ENCODE assay signal across 8 mouse cellular contexts in the genomic region with DNA sequence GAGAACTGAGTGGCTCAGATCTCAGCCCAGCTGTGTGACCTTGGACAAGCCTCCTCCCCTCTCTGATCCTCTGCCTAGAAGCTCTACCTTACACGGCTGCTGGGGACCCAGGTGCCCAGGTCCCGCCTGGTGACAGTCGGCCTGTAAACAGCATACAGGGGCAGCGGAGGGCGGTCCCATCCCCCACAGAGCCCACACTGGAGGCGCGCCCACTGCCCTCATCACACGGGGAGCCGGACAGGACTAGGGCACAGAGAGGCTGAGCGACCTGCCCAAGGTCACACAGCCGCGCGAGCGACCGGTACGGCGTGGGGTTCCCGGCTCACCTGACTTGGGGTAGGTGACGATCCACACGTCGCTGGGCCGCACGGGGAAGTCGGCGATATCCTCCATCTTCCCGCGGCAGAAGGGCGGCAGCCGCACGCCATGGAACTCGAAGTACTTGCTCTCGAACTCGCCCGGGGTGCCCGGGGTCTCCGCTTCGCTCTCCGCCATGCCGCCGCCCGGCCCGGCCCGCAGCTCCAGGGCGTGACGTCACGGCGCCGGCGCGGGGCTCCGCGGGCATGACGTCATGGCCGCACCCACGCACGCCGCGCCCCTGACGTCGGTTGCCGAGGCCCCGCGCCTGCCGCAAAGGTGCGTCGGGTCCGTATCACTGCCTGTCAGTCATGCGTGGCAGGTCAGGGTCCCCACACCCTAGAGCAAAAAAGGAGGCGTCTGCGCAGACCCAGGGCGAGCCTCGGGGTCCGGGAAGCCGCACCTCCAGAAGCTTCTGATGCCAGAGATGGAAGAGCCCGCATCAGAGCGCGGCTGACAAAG. TPM values are rescaled to one million over a fixed set of nuclear protein-coding genes. Genes with fewer than 3 reads are reported as not detected.
A peak's percentile ranks its signal among the peaks of the same experiment; 100 is the strongest.
DNase-seq lines count a peak whose midpoint lies in the region; ATAC-seq and TF ChIP-seq lines count a peak whose summit lies in the region.

A gene (minus strand): TSS at position 650 of the 819 bp plus-strand sequence.

- peaks cover 20% of the 10 kb centered on the region for H3K27me3 ChIP-seq in kidney, postnatal 0 days (ENCODE audit: insufficient read depth, low read length)
- H3K27me3 ChIP-seq in forebrain, embryonic 13.5 days: peaks cover 44% of the 10 kb centered on the region
- peaks cover 4% of the 10 kb centered on the region; the same call in 1 of the 2 replicates for H3K27me3 ChIP-seq in midbrain, embryonic 14.5 days (ENCODE audit: control insufficient read depth, insufficient read depth, low read length)

- H3K4me2 ChIP-seq in kidney, postnatal 0 days (ENCODE audit: low read length): peak within 1 kb of the TSS; percentile 65
- peak within 1 kb of the TSS; percentile 84 for H3K4me2 ChIP-seq in forebrain, embryonic 13.5 days
- peak within 1 kb of the TSS; percentile 79 for H3K4me2 ChIP-seq in midbrain, embryonic 14.5 days (ENCODE audit: low read length)

- no peak for DNase-seq in kidney, postnatal 0 days (ENCODE audit: low spot score)
- DNase-seq in kidney, postnatal 25 days: no peak
- DNase-seq in layer of hippocampus, postnatal 14 days (ENCODE audit: low spot score in 2 of 2): peak; percentile 53 to 70
- DNase-seq in midbrain, embryonic 14.5 days: peak; percentile 89
- DNase-seq in urinary bladder, postnatal 10 days (ENCODE audit: low spot score): no peak

- H3K36me3 ChIP-seq in kidney, postnatal 0 days (ENCODE audit: insufficient read depth, low read length): no peaks in the 10 kb centered on the region
- no peaks in the 10 kb centered on the region for H3K36me3 ChIP-seq in forebrain, embryonic 13.5 days (ENCODE audit: poor library complexity, severe bottlenecking)
- no peaks in the 10 kb centered on the region for H3K36me3 ChIP-seq in midbrain, embryonic 14.5 days (ENCODE audit: control insufficient read depth, insufficient read depth, low read length)

- TF ChIP-seq CTCF in kidney, postnatal 0 days (IDR thresholded peaks at IDR 0.05; ENCODE audit: low read depth): no peak

- no peak within 1 kb of the TSS for H3K27ac ChIP-seq in kidney, postnatal 0 days
- H3K27ac ChIP-seq in forebrain, embryonic 13.5 days: no peak within 1 kb of the TSS
- peak within 1 kb of the TSS; percentile 60 for H3K27ac ChIP-seq in midbrain, embryonic 14.5 days (replicated peaks; ENCODE audit: low read depth, low read length)

- under 1% methylated on average over 77 of the region's 77 CpGs for WGBS in kidney, postnatal 0 days
- under 1% methylated on average over 77 of the region's 77 CpGs for WGBS in forebrain, embryonic 13.5 days
- WGBS in midbrain, embryonic 14.5 days: under 1% methylated on average over 77 of the region's 77 CpGs

- ATAC-seq in kidney, postnatal 0 days (replicated peaks; ENCODE audit: low FRiP score, low read depth): no peak
- ATAC-seq in cerebellum, adult (ENCODE audit: insufficient number of reproducible peaks, low FRiP score, low TSS enrichment): peak; percentile 70
- peak; percentile 79 for ATAC-seq in forebrain, embryonic 13.5 days
- peak; percentile 69 for ATAC-seq in midbrain, embryonic 14.5 days (ENCODE audit: low FRiP score, low TSS enrichment)
- no peak for ATAC-seq in activated CD4-positive, CD25-positive, alpha-beta regulatory T cell, adult 4 months

- peak within 1 kb of the TSS; percentile 39 for H3K4me3 ChIP-seq in kidney, postnatal 0 days (replicated peaks; ENCODE audit: low read depth, low read length)
- peak within 1 kb of the TSS; percentile 63 for H3K4me3 ChIP-seq in forebrain, embryonic 13.5 days
- H3K4me3 ChIP-seq in midbrain, embryonic 14.5 days (replicated peaks; ENCODE audit: low read depth, low read length): peak within 1 kb of the TSS; percentile 60

- H3K4me1 ChIP-seq in kidney, postnatal 0 days (replicated peaks; ENCODE audit: insufficient read depth, low read length): peaks cover 7% of the 10 kb centered on the region; the same call in 1 of the 2 replicates
- H3K4me1 ChIP-seq in forebrain, embryonic 13.5 days: peaks cover 24% of the 10 kb centered on the region
- H3K4me1 ChIP-seq in midbrain, embryonic 14.5 days (ENCODE audit: control insufficient read depth, insufficient read depth, low read length): peaks cover 17% of the 10 kb centered on the region

- no peaks in the 10 kb centered on the region for H3K9me3 ChIP-seq in kidney, postnatal 0 days (replicated peaks; ENCODE audit: low read length)
- no peaks in the 10 kb centered on the region for H3K9me3 ChIP-seq in forebrain, embryonic 13.5 days (replicated peaks)
- no peaks in the 10 kb centered on the region for H3K9me3 ChIP-seq in midbrain, embryonic 14.5 days (ENCODE audit: control insufficient read depth, low read length)

- H3K9ac ChIP-seq in kidney, postnatal 0 days (ENCODE audit: low read depth, low read length): no peak within 1 kb of the TSS
- peak within 1 kb of the TSS; percentile 73 for H3K9ac ChIP-seq in forebrain, embryonic 13.5 days
- peak within 1 kb of the TSS; percentile 65 for H3K9ac ChIP-seq in midbrain, embryonic 14.5 days (replicated peaks; ENCODE audit: low read length)

RNA-seq across cellular contexts. Expression of the gene that starts here (rescaled TPM):
- 0.34 and 0.52 TPM in 2 replicates for polyA plus RNA-seq in kidney, postnatal 0 days (2015; fragmentation: Nextera tagmentation; extraction: Ambion mirVana)
- 40.3 and 43.3 TPM in 2 replicates for polyA plus RNA-seq in forebrain, embryonic 13.5 days (2015; fragmentation: Nextera tagmentation; extraction: Ambion mirVana)
- 100 to 1,000 TPM; 339 to 348 TPM for total RNA-seq in layer of hippocampus, postnatal 14 days (2021)
- polyA plus RNA-seq in midbrain, embryonic 14.5 days (2014; fragmentation: Nextera tagmentation; extraction: Ambion mirVana): 42.5 and 55.0 TPM in 2 replicates
- polyA plus RNA-seq in activated CD4-positive, CD25-positive, alpha-beta regulatory T cell, adult 4 months (2017; shearing (Covaris generic)): not detected

Comparison
In these comparisons a context has a peak if more than half of its experiments do, and no peak if none do; other contexts are left out.
1. RNA of the gene that starts here (polyA plus RNA-seq): 42.5 to 55.0 TPM in midbrain, embryonic 14.5 days and 40.3 to 43.3 TPM in forebrain, embryonic 13.5 days; 0.34 to 0.52 TPM in kidney, postnatal 0 days and not detected in activated CD4-positive, CD25-positive, alpha-beta regulatory T cell, adult 4 months; every median in the first group is over 10 times any median in the second.
2. ATAC-seq: peak in cerebellum, adult (single experiment), forebrain, embryonic 13.5 days (single experiment) and midbrain, embryonic 14.5 days (single experiment); none in kidney, postnatal 0 days (single experiment) and activated CD4-positive, CD25-positive, alpha-beta regulatory T cell, adult 4 months (single experiment).
3. DNase-seq: peak in layer of hippocampus, postnatal 14 days (2 of 2) and midbrain, embryonic 14.5 days (single experiment); none in kidney, postnatal 0 days (single experiment), kidney, postnatal 25 days (0 of 2) and urinary bladder, postnatal 10 days (single experiment).
4. Peak in every context shown above with its lines, with median percentiles within 50 percentile points of each other: H3K4me2 ChIP-seq and H3K4me3 ChIP-seq.